Mouse (Mus musculus) urinary bladder, postnatal 4 days (tissue): Measurements from ENCODE around the gene Kidins220.

Experiments used
- DNase-seq, 2 experiments: peaks; one replicate each; pipeline ENCODE4 v3.0.0; 2021 to 2022; ENCODE audit warnings: low spot score in 2 of 2

The Kidins220 gene

GRCm38 (mm10) chr12:25026308-25026707, 51.6 kb downstream of the Kidins220 start:
- no peak for DNase-seq

GRCm38 (mm10) chr12:25027416-25027815, 52.7 kb downstream of the Kidins220 start:
- DNase-seq, result no peak

- DNase-seq, result no peak
These were observed 59.1 kb downstream of the Kidins220 start for GRCm38 (mm10) chr12:25033662-25034337.

DNA sequence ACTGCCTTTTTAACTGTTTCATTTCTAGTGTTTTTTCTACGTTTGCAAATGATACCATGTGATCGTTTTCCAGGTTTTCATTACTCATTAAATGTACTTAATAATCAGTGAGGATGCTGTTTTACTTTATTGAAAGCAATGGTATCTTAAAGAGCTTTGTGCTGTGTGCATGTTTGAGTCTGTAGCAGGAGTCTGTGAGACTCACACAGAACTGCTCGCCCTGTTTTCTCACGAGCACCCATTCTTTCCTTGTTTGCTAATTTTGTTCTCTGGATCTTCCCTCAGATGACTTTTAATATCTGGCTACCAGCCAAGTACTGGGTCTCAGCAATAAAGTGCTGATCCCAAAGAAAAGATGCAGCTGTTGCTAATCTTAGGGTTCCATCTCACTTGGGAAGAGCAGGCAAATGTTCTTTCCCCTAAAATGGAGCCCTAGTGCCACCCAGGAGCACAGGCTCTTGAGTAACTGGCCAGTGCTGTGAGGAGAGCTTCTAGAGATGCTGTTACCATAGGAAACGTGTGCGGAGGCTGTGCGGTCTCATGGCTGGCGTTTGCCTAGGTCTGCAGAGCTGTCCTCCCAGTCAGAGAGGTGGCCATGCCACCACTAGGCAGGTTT, 59.7 kb downstream of the Kidins220 start:
- DNase-seq, result no peak

DNA sequence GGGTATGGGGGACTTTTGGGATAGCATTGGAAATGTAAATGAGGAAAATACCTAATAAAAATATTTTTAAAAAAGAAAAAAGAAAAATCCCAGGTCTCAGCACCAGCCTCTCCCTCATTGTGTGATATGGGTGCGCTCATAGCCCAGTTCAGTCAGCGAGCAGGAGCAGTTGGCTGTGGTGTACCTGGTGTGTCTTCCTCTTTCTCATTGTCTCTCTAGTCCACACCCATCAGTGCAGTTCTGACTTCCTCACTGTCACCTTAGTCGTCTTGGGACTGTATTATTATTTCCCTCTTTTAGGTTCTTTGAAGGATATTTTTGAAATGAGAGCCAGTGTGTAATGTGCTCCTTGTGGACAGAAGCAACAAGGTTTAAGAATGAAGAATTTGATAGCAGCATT, 61.3 kb downstream of the Kidins220 start:
- DNase-seq, result no peak

- DNase-seq, result no peak
These were observed 62.5 kb downstream of the Kidins220 start for GRCm38 (mm10) chr12:25037222-25037621.

DNA sequence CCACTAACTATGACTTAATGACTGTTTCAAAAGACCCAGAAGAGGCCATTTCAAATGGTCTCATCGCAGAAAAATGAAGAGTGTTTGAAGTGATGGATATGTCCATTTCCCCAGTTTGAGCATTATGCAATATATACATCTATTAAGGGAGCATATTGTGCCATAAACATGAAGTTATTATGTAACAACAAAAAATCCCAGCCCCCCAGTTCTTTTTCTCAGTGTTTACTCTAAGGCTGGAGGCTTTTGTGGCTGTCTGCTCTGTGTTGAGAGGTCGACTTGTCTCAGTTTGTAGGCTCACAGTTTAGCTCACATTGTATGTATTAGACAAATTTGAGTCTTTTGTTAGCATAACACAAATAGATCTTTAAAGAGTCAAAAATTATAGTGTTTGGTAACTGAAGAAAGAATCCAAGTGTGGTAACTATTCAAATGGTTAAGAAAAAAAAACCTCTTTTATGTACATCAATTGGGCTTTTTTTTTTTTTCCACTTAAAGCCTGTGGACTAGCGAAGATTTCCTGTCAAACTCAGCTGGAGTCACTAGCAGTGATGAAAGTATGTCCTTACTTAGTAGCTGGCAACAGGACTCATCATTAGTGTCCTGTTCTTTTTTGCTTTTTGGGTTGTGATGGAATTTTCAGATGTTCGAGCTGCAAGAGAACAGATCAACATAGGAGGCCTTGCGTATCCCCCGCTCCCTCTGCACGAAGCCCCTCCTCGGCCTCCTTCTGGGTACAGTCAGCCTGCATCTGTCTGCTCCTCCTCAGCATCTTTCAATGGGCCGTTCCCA, 63.2 kb downstream of the Kidins220 start:
- no peak for DNase-seq

DNA sequence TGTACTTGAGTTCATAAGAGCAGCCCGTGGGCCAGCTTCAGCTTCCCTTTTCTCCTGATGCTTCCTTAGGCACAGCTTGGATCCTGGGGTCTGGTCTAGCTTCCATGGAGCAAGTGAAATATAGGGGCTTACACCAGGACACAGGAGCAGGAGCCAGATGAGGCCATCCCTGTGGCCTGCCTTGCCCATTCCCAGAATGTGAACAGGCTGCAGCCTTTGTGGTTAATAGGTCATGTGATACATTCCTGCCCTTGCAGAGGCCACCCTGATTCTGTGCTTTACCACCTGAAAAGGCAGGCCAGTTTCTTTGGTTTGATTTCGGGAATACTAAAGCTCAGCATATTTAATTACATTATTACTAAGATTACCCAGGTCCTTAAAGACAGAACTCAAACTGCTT, 69.3 kb downstream of the Kidins220 start:
- DNase-seq, result no peak

DNA sequence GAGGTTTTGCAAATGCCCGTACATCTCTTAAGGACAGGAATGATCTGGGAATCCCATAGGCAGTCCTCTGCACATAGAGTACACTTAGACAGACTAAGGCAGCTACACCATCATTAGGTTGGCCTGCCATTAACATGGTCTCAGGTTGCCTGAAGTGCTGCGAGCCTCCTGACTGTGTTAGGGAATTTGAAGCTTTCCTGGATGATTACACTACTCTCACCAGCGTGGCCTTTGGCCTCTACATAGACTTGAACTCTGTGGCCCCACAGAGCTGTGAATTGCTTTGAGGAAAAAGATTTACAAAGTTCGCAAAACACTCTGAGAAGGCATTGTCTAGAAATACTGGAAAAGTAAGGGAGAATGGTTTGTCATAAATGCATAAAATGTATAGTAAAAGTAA, 69.9 kb downstream of the Kidins220 start:
- DNase-seq, result no peak

DNA sequence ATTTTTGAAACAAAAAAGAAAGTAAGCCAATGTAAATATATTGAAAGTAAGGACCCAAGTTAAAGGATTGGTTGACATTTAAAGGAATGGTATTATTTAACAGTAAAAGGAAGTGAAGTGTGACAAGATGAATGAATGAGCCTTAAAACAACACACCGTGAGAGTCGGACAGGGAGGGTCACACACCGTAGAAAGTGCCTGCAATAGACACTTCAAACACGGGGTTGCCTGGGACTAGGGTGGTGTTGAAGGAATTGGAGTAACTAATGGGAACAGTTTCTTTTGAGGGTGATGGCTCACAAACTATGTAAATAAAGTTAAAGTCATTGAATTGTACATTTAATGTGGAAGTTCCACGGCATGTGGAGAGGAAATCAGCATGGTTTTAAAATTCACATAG, 74.5 kb downstream of the Kidins220 start:
- DNase-seq, result no peak

GRCm38 (mm10) chr12:25054511-25054910, 79.8 kb downstream of the Kidins220 start:
- DNase-seq, result no peak

DNA sequence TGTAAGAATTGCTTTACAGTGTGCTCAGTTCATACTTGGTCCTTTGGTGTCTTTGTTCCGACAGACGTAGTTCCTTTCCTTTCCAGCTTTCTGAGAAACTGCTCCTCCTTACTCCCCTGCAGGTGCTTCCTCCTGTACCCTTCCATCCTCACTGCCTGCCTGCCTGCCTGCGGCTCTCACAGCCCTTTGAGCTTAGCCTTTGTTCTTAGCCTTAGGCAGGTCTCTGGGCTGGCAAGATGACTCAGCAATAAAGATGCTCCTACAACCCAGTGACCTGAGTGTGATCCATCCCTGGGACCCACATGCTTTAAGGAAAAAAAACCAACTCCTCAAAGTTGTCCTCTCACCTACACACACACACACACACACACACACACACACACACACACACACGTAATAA, 80.2 kb downstream of the Kidins220 start:
- no peak for DNase-seq

DNA sequence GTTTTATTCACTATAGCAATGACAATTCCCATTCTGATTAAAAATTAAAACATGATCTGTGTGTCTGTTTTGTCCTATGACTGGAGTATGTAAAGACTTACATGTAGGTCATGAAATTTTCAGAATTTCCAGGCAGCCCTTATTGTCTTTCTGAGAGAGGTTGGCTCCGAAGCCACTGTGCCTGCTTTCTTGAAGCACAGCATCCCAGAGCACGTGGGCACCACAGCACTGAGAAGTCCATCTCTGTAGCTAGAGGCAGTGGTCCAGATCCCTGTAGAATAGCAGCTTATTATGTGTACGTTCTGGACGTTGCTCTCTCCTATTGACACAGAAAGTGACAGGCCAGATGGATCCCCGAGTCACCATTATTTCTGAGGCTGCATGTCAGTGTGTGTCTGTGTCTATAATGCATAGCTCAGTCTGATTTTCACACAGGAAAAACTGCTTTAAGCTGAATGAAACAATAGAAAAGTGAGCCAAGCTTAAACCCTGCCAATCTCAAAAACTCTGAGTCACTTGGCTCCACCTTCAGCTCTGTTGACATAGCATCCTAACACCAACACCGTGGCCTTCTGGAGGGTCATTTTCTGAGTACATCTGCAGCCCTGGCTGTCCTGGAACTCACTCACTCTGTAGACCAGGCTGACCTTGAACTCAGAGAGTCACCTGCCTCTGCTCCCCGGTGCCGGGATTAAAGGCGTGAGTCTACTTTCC, 84.9 kb downstream of the Kidins220 start:
- no peak for DNase-seq

GRCm38 (mm10) chr12:25060901-25061300, 86.2 kb downstream of the Kidins220 start:
- DNase-seq, result no peak

DNA sequence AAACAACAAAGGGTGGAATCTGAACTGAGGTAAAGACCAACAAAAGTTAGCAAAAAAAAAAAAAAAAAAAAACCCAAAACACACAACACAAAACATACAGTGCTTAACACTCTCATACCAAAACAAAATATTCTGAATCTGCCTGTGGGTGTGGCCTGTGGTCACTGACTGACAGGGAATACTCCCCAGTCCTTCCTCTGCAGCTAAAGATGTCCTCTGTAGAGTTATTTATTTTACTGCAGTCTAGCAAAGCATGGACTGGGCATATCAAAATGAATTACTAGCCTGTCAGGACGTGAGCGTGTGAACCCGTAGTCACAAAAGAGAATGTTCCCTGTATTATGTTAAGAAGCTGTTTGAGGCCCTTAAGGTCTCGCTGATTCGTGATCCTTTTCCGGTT, 87.5 kb downstream of the Kidins220 start:
- no peak for DNase-seq

GRCm38 (mm10) chr12:25073374-25073773, 98.6 kb downstream of the Kidins220 start:
- no peak for DNase-seq

DNA sequence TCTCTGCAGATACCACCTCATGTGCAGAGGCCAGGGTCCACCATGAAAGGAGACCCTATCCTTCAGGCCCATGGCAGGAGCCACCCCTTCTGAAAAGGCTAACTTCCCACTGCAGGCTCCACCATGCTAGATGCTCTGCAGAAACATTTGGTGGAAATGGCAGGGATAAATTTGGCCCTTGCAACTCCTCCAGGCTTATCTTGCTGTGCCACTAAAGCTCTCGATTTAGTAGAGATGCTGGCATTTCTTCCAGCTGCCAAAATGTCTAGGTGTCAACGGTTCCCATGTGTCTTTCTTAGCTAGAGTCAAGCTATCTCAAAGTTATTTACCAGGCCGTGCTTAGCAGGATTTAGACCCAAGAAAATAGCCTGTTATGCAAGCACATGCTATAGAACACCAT, 99.6 kb downstream of the Kidins220 start:
- DNase-seq, result no peak

GRCm38 (mm10) chr12:25083260-25084178, 108.8 kb downstream of the Kidins220 start:
- no peak for DNase-seq

DNA sequence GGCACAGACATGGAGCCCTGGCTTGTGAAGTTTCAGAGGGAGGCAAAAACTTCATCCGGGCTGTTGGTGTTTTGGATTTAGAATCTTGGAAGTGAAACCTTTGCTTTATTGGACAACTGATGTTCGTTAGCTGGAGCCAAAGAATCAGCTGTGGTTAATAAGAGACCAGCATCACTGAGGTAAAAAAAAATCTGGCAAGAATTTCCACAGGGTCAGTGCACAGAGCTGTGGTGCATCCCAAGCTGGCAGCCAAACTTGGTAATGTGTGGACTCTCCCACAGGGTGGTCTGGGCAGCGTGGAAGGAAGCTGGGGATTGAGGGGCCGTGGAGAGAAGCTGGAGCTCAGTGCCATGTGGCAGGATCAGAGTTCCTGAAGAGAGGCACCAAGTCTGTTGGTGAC, 112.2 kb downstream of the Kidins220 start:
- no peak for DNase-seq

- DNase-seq, result no peak
These were observed 114.7 kb downstream of the Kidins220 start for GRCm38 (mm10) chr12:25089433-25089832.

DNA sequence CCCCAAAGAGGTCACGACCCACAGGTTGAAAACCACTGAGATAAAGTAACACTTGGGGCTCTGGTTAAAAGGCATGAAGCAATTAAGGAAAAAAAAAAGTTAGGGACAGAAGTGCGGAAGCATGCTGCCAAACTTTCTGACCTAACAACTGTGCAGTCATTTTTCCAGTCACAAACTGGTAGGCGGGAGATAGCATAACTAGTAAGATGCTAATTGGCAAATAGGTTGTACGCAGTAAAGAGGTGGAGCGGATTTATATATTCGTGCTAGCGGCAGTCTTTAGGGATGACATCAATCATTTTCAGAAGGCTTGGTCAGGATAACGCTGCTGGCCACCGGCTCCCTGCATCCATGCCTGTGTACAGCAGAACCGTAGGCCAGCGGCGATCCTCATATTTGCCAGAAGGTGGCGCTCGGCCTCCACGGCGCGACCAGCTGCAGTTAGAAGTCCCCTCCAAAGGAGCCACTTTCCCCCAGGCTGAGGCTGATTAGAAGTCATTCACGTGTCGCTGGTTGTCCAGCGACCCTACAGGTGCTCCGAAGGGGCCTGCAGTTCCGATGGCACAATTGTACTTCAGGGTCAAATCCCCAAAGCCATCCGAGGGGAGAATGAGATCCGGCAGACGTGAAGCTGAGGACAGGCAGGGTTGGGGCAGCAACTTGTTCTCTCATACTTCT, 117.4 kb downstream of the Kidins220 start:
- DNase-seq, result peak; percentile 83 to 90
